Mouse (Mus musculus) T-cell, adult 2 months (primary cell): Measurements from ENCODE around the gene Abca5.

Source experiments
- DNase-seq: peaks from one replicate; pipeline ENCODE4 v3.0.0; 2022; ENCODE audit warnings: low spot score

Gene Abca5

GRCm38 (mm10) chr11:110297917-110298533 is 39.5 kb downstream of the Abca5 start:
- DNase-seq, result no peak

- DNase-seq, result no peak
Measured at GRCm38 (mm10) chr11:110290586-110290985, 46.9 kb downstream of the Abca5 start.

- no peak for DNase-seq
Measured at GRCm38 (mm10) chr11:110288423-110288822, 49.1 kb downstream of the Abca5 start.

GRCm38 (mm10) chr11:110287694-110288093 is 49.8 kb downstream of the Abca5 start:
- no peak for DNase-seq

- no peak for DNase-seq
Measured at GRCm38 (mm10) chr11:110286331-110286730, 51.2 kb downstream of the Abca5 start.

- DNase-seq, result no peak
Measured at GRCm38 (mm10) chr11:110284849-110285248, 52.7 kb downstream of the Abca5 start.

GRCm38 (mm10) chr11:110284185-110284787 is 53.2 kb downstream of the Abca5 start:
- no peak for DNase-seq

GRCm38 (mm10) chr11:110274794-110275193 is 62.7 kb downstream of the Abca5 start:
- no peak for DNase-seq

GRCm38 (mm10) chr11:110271745-110272144 is 65.8 kb downstream of the Abca5 start:
- peak; percentile 44 for DNase-seq

GRCm38 (mm10) chr11:110268244-110268844 is 69.2 kb downstream of the Abca5 start:
- DNase-seq, result peak; percentile 81

- DNase-seq, result no peak
Measured at GRCm38 (mm10) chr11:110267232-110267631, 70.3 kb downstream of the Abca5 start.

GRCm38 (mm10) chr11:110266757-110267156 is 70.8 kb downstream of the Abca5 start:
- no peak for DNase-seq

GRCm38 (mm10) chr11:110261867-110262266 is 75.6 kb downstream of the Abca5 start:
- DNase-seq, result no peak

GRCm38 (mm10) chr11:110257911-110258310 is 79.6 kb downstream of the Abca5 start:
- no peak for DNase-seq

GRCm38 (mm10) chr11:110257061-110257460 is 80.5 kb downstream of the Abca5 start:
- DNase-seq, result no peak

- no peak for DNase-seq
Measured at GRCm38 (mm10) chr11:110252256-110252655, 85.3 kb downstream of the Abca5 start.

GRCm38 (mm10) chr11:110251534-110251933 is 86.0 kb downstream of the Abca5 start, which contains the start of gene Abca6:
Abca6 (minus strand) TSS chr11:110251776.
- peak; percentile 54 for DNase-seq

- DNase-seq, result no peak
Measured at GRCm38 (mm10) chr11:110244730-110245129, 92.8 kb downstream of the Abca5 start.

- DNase-seq, result no peak
Measured at GRCm38 (mm10) chr11:110237466-110237865, 100.0 kb downstream of the Abca5 start.

- no peak for DNase-seq
Measured at GRCm38 (mm10) chr11:110232975-110233374, 104.5 kb downstream of the Abca5 start.
